8 mouse cellular contexts compared by ENCODE assay signal in the genomic region with DNA sequence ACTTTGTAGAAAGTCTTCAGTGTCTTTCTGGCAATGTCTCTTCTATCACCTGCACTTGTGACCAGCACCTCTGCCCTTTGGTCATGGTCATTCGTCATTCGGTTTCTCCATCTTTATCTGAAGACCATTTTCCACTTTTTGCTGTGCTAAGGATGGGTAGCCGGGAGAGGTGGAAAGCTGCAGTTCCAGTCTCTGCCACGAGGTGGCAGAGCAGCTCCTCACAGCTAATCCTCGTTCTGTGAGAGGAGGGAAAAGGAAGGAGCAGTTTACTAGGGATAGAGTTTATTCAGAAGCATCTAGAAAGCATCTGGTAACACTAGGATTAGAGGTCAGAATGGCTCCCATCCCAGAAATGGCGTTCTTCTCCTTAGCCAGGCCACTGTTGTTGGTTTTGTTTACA. TPM values are rescaled to one million over a fixed set of nuclear protein-coding genes. Genes with fewer than 3 reads are reported as not detected.
DNase-seq lines count a peak whose midpoint lies in the region; ATAC-seq and TF ChIP-seq lines count a peak whose summit lies in the region.
"Had no signal": no experiment of that assay in that cellular context is flagged by ENCODE, and none has a peak within 500 bp of the region (broad histone marks: within the 10 kb centered on the region; RNA-seq: fewer than 3 reads in every experiment).

No protein-coding gene starts in this region.

- no peak overlapping the region for H3K9ac ChIP-seq in embryonic facial prominence, embryonic 11.5 days (replicated peaks; ENCODE audit: low read length)
- H3K9ac ChIP-seq in heart, postnatal 0 days (replicated peaks; ENCODE audit: low read depth, low read length), result no peak overlapping the region

- TF ChIP-seq EP300 in heart, postnatal 0 days (IDR thresholded peaks at IDR 0.05; ENCODE audit: low read depth), result no peak

- ATAC-seq in embryonic facial prominence, embryonic 11.5 days (replicated peaks; ENCODE audit: insufficient number of reproducible peaks, low FRiP score, low TSS enrichment, low read depth), result no peak; the same call in 1 of the 2 replicates
- ATAC-seq in heart, postnatal 0 days (ENCODE audit: insufficient read depth, low read depth), result peak; percentile 53; the same call in 1 of the 2 replicates

- DNase-seq in MN1 (ENCODE audit: low spot score), result peak; percentile 72
- peak; percentile 57 to 62 for DNase-seq in adrenal gland, postnatal 4 days (ENCODE audit: low spot score in 2 of 2)
- peak; percentile 82 for DNase-seq in embryonic facial prominence, embryonic 11.5 days (ENCODE audit: low spot score)
- peak; percentile 73 for DNase-seq in heart, postnatal 0 days (ENCODE audit: low spot score)
- DNase-seq in layer of hippocampus, postnatal 10 days (ENCODE audit: low spot score in 2 of 2), result peak; percentile 87
- DNase-seq in lung, postnatal 4 days, result peak; percentile 74 to 85
- DNase-seq in right cerebral cortex, postnatal 4 days, result peak; percentile 93

- TF ChIP-seq CTCF in heart, postnatal 0 days (IDR thresholded peaks at IDR 0.05; ENCODE audit: low read depth), result peak; percentile 88

- H3K4me2 ChIP-seq in embryonic facial prominence, embryonic 11.5 days (ENCODE audit: low read depth, low read length), result no peak overlapping the region
- H3K4me2 ChIP-seq in heart, postnatal 0 days (ENCODE audit: low read depth, low read length), result no peak overlapping the region

- 28% methylated on average over 6 of the region's 6 CpGs for WGBS in embryonic facial prominence, embryonic 11.5 days
- WGBS in heart, postnatal 0 days, result 16% methylated on average over 6 of the region's 6 CpGs

- no peaks in the 10 kb centered on the region for H3K27me3 ChIP-seq in embryonic facial prominence, embryonic 11.5 days (ENCODE audit: control insufficient read depth, insufficient read depth, low read length)
- no peaks in the 10 kb centered on the region for H3K27me3 ChIP-seq in heart, postnatal 0 days (ENCODE audit: control insufficient read depth, insufficient read depth, low read length)

- no peaks in the 10 kb centered on the region for H3K4me1 ChIP-seq in embryonic facial prominence, embryonic 11.5 days (ENCODE audit: control insufficient read depth, insufficient read depth, low read length)
- H3K4me1 ChIP-seq in heart, postnatal 0 days (ENCODE audit: control insufficient read depth, insufficient read depth), result no peaks in the 10 kb centered on the region

- no peaks in the 10 kb centered on the region; the same call in none of the 2 replicates for H3K36me3 ChIP-seq in embryonic facial prominence, embryonic 11.5 days (replicated peaks; ENCODE audit: control insufficient read depth, insufficient read depth, low read depth, low read length)
- H3K36me3 ChIP-seq in heart, postnatal 0 days (replicated peaks; ENCODE audit: control insufficient read depth, insufficient read depth, low read length), result peaks cover 37% of the 10 kb centered on the region

- H3K9me3 ChIP-seq in embryonic facial prominence, embryonic 11.5 days (replicated peaks; ENCODE audit: control insufficient read depth, low read length), result no peaks in the 10 kb centered on the region
- no peaks in the 10 kb centered on the region for H3K9me3 ChIP-seq in heart, postnatal 0 days (replicated peaks; ENCODE audit: control insufficient read depth, low read length)

- no peak overlapping the region for H3K27ac ChIP-seq in embryonic facial prominence, embryonic 11.5 days (replicated peaks; ENCODE audit: low read depth, low read length)
- no peak overlapping the region for H3K27ac ChIP-seq in heart, postnatal 0 days (ENCODE audit: low read depth)

- H3K4me3 ChIP-seq in embryonic facial prominence, embryonic 11.5 days (ENCODE audit: low read depth, low read length), result no peak overlapping the region
- no peak overlapping the region for H3K4me3 ChIP-seq in heart, postnatal 0 days (ENCODE audit: low read depth, low read length)

RNA-seq across cellular contexts. Expression of a gene that starts 11.3 kb away (rescaled TPM):
- 10 to 100 TPM; 88.9 to 93.3 TPM for total RNA-seq in adrenal gland, postnatal 4 days (2021)
- polyA plus RNA-seq in embryonic facial prominence, embryonic 11.5 days (2014; fragmentation: Nextera tagmentation; extraction: Ambion mirVana), result 118 and 129 TPM in 2 replicates
- 15.2 and 20.3 TPM in 2 replicates for total RNA-seq in heart, postnatal 0 days (2014; rRNA removed; ENCODE audit: low replicate concordance)
- 32.7 and 33.4 TPM in 2 replicates for polyA plus RNA-seq in heart, postnatal 0 days (2015; fragmentation: Nextera tagmentation; extraction: Ambion mirVana)
- 10 to 100 TPM; 46.1 to 49.9 TPM for total RNA-seq in layer of hippocampus, postnatal 10 days (2021)

RNA-seq across cellular contexts. Expression of a gene that starts 11.4 kb away (rescaled TPM):
- 1 to 10 TPM; 6.3 to 7.8 TPM for total RNA-seq in adrenal gland, postnatal 4 days (2021)
- 1.8 and 2.1 TPM in 2 replicates for polyA plus RNA-seq in embryonic facial prominence, embryonic 11.5 days (2014; fragmentation: Nextera tagmentation; extraction: Ambion mirVana)
- total RNA-seq in heart, postnatal 0 days (2014; rRNA removed; ENCODE audit: low replicate concordance), result 0.76 and 2.0 TPM in 2 replicates
- 1.1 TPM in 2 replicates for polyA plus RNA-seq in heart, postnatal 0 days (2015; fragmentation: Nextera tagmentation; extraction: Ambion mirVana)
- 1 to 10 TPM; 3.1 to 6.1 TPM for total RNA-seq in layer of hippocampus, postnatal 10 days (2021)

RNA-seq across cellular contexts. Expression of a gene that starts 51.1 kb away (rescaled TPM):
- under 1 TPM in 1 of 2 experiments, not detected in 1; 0.50 TPM for total RNA-seq in adrenal gland, postnatal 4 days (2021)
- polyA plus RNA-seq in embryonic facial prominence, embryonic 11.5 days (2014; fragmentation: Nextera tagmentation; extraction: Ambion mirVana), result 0.36 TPM in 2 replicates
- not detected in 2 replicates for total RNA-seq in heart, postnatal 0 days (2014; rRNA removed; ENCODE audit: low replicate concordance)
- polyA plus RNA-seq in heart, postnatal 0 days (2015; fragmentation: Nextera tagmentation; extraction: Ambion mirVana), result 0.23 and 0.45 TPM in 2 replicates
- not detected for total RNA-seq in layer of hippocampus, postnatal 10 days (2021)
- polyA plus RNA-seq: liver, embryonic 16.5 days had no signal

RNA-seq across cellular contexts. Expression of a gene that starts 53.7 kb away (rescaled TPM):
- total RNA-seq in adrenal gland, postnatal 4 days (2021), result 10 to 100 TPM; 27.3 to 29.0 TPM
- 16.7 and 17.5 TPM in 2 replicates for polyA plus RNA-seq in embryonic facial prominence, embryonic 11.5 days (2014; fragmentation: Nextera tagmentation; extraction: Ambion mirVana)
- 7.0 and 8.0 TPM in 2 replicates for total RNA-seq in heart, postnatal 0 days (2014; rRNA removed; ENCODE audit: low replicate concordance)
- polyA plus RNA-seq in heart, postnatal 0 days (2015; fragmentation: Nextera tagmentation; extraction: Ambion mirVana), result 5.3 and 5.5 TPM in 2 replicates
- 10 to 100 TPM; 40.1 to 46.0 TPM for total RNA-seq in layer of hippocampus, postnatal 10 days (2021)

RNA-seq across cellular contexts. Expression of a gene that starts 53.8 kb away (rescaled TPM):
- total RNA-seq in adrenal gland, postnatal 4 days (2021), result not detected
- not detected in 2 replicates for polyA plus RNA-seq in embryonic facial prominence, embryonic 11.5 days (2014; fragmentation: Nextera tagmentation; extraction: Ambion mirVana)
- not detected in 2 replicates for total RNA-seq in heart, postnatal 0 days (2014; rRNA removed; ENCODE audit: low replicate concordance)
- polyA plus RNA-seq in heart, postnatal 0 days (2015; fragmentation: Nextera tagmentation; extraction: Ambion mirVana), result not detected in 2 replicates
- not detected for total RNA-seq in layer of hippocampus, postnatal 10 days (2021)
- polyA plus RNA-seq: liver, embryonic 16.5 days had no signal
